Mouse (Mus musculus) testis, adult 2 months (tissue): ENCODE results near the gene Pkd2l1.

ENCODE experiments used
- CTCF ChIP-seq: fragments of 200-500 bp; IDR thresholded peaks from 2 replicates; pipeline ENCODE4 v1.5.1; 2012; ENCODE audit warnings: low read depth, mild to moderate bottlenecking, inconsistent platforms, low read length, moderate library complexity; ENCODE audit not compliant: control insufficient read depth, insufficient read depth, insufficient replicate concordance
- POLR2A ChIP-seq: fragments of 200-500 bp; IDR thresholded peaks from 2 replicates; pipeline ENCODE4 v1.6.1; 2012; ENCODE audit warnings: low read depth, mild to moderate bottlenecking, inconsistent platforms, low read length, moderate library complexity; ENCODE audit not compliant: control insufficient read depth

DNA sequence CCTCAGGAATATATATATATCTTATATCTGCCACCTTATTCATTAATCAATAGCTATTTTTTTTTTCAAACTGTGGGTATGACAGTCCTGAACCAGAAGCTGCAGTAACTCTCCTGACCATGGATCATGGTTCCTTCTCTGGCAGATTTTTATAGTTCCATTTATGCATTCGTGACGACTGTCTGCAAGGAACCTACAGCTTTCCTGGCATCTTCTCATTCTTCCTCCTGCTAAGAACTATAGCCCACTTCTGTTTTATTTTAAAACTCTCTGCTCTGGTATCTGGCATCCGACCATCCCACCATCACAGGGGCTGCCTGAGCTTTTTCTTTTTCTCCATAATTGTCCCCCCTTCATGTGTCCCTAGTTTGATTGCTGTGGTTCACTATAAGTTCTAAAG is 38.0 kb upstream of the Pkd2l1 start:
- TF ChIP-seq POLR2A (no peak), CTCF (no peak)
